Mouse (Mus musculus): ENCODE measurements at regions not wholly inside any gene's neighbourhood (a gene's known extent, or its start where the extent isn't known, plus 50 kb on each side); places are given as distances from the start of the nearest gene placed in this dataset.

GRCm38 (mm10) chr3:21610231-21610630 lies 466.2 kb upstream of the Tbl1xr1 start:
- TF ChIP-seq POLR2AphosphoS2 (IDR thresholded peaks at IDR 0.05; ENCODE audit: insufficient read length, low read depth), result no peak
- TF ChIP-seq POLR2A (IDR thresholded peaks at IDR 0.05; ENCODE audit: insufficient read length, low read depth), result no peak
